Mouse (Mus musculus) CH12.LX (cell line): ENCODE results near the gene Tti1. TPM values are rescaled to one million over a fixed set of nuclear protein-coding genes. Genes with fewer than 3 reads are reported as not detected.

ENCODE experiments used
- DNase-seq: peaks from one replicate; pipeline ENCODE4 v3.0.0-alpha.2; 2013; ENCODE audit errors: extremely low read depth
- H3K27ac ChIP-seq: 2 replicates; pipeline ENCODE4 v1.5.1; 2012; ENCODE audit warnings: low read depth, mild to moderate bottlenecking, control low read depth, moderate library complexity; ENCODE audit not compliant: insufficient read depth
- H3K27me3 ChIP-seq: replicated peaks from 2 replicates; pipeline ENCODE3; 2012; ENCODE audit warnings: inconsistent platforms
- H3K36me3 ChIP-seq, 2 experiments: replicated peaks in 1 of 2; 2 replicates each; pipeline versions ENCODE3 to v1.6.1; 2012; ENCODE audit warnings: inconsistent platforms in 1 of 2, low read length in 1 of 2, mild to moderate bottlenecking in 1 of 2, mixed read lengths in 1 of 2, moderate library complexity in 1 of 2; ENCODE audit not compliant: control insufficient read depth in 1 of 2, insufficient read depth in 1 of 2
- H3K4me1 ChIP-seq, 2 experiments: 2 replicates each; pipeline ENCODE4 v1.6.1; 2012; ENCODE audit warnings: inconsistent platforms in 1 of 2, moderate library complexity in 1 of 2; ENCODE audit not compliant: insufficient read depth in 2 of 2, control insufficient read depth in 1 of 2
- H3K4me2 ChIP-seq: 2 replicates; pipeline ENCODE4 v1.6.1; 2012; ENCODE audit warnings: low read depth, mild to moderate bottlenecking, control low read depth; ENCODE audit not compliant: poor library complexity, insufficient read depth, severe bottlenecking
- H3K4me3 ChIP-seq, 3 experiments: fragments of 150-350 bp in 1 of 3; sonication (generic) in 1 of 3; replicated peaks in 1 of 3; 2 replicates each; pipeline versions ENCODE3 to v1.5.1; 2011 to 2012; ENCODE audit warnings: low read depth in 2 of 3, low read length in 2 of 3, mild to moderate bottlenecking in 2 of 3, moderate library complexity in 2 of 3, control low read depth in 1 of 3, improper control_type of control experiment in 1 of 3, inconsistent platforms in 1 of 3, mixed read lengths in 1 of 3; ENCODE audit not compliant: poor library complexity in 1 of 3
- H3K79me2 ChIP-seq: replicated peaks from 2 replicates; pipeline ENCODE4 v1.6.1; 2012; ENCODE audit warnings: mild to moderate bottlenecking, moderate library complexity; ENCODE audit not compliant: control insufficient read depth, poor library complexity, insufficient read depth, severe bottlenecking; ENCODE audit errors: extremely low read depth
- H3K9ac ChIP-seq: 2 replicates; pipeline ENCODE4 v1.6.1; 2012; ENCODE audit warnings: low read depth, mild to moderate bottlenecking, control low read depth, moderate library complexity; ENCODE audit not compliant: insufficient read depth
- H3K9me3 ChIP-seq: replicated peaks from 2 replicates; pipeline ENCODE3; 2012; ENCODE audit warnings: low read length, inconsistent platforms, mixed read lengths
- BHLHE40 ChIP-seq: IDR thresholded peaks from 2 replicates; pipeline ENCODE4 v1.6.1; 2011; ENCODE audit warnings: mild to moderate bottlenecking, low read depth, low read length, improper control_type of control experiment
- CHD1 ChIP-seq: IDR thresholded peaks from 2 replicates; pipeline ENCODE4 v1.6.1; 2012; ENCODE audit warnings: low read depth, low read length, improper control_type of control experiment, inconsistent platforms
- CTCF ChIP-seq, 2 experiments: IDR thresholded peaks in 1 of 2; conservative IDR thresholded peaks in 1 of 2; 2 replicates each; pipeline ENCODE4 v1.5.1; 2011 to 2012; ENCODE audit warnings: low read depth in 2 of 2, low read length in 2 of 2, improper control_type of control experiment in 1 of 2, inconsistent platforms in 1 of 2, mild to moderate bottlenecking in 1 of 2, moderate library complexity in 1 of 2
- E2F4 ChIP-seq: IDR thresholded peaks from 2 replicates; pipeline ENCODE4 v1.6.1; 2011; ENCODE audit warnings: low read depth, low read length, improper control_type of control experiment; ENCODE audit not compliant: insufficient replicate concordance
- ELF1 ChIP-seq: IDR thresholded peaks from 2 replicates; pipeline ENCODE4 v1.6.1; 2014; ENCODE audit warnings: low read depth, mild to moderate bottlenecking, inconsistent platforms, low read length, improper control_type of control experiment
- EP300 ChIP-seq: IDR thresholded peaks from 2 replicates; pipeline ENCODE4 v1.6.1; 2011; ENCODE audit warnings: low read length, improper control_type of control experiment
- ETS1 ChIP-seq: conservative IDR thresholded peaks from 2 replicates; pipeline ENCODE4 v1.6.1; 2012; ENCODE audit warnings: low read depth, mild to moderate bottlenecking, inconsistent platforms, low read length, improper control_type of control experiment, moderate library complexity
- GABPA ChIP-seq: IDR thresholded peaks from 2 replicates; pipeline ENCODE4 v1.6.1; 2012; ENCODE audit warnings: low read depth, low read length, improper control_type of control experiment, inconsistent platforms; ENCODE audit not compliant: insufficient replicate concordance
- HCFC1 ChIP-seq: IDR thresholded peaks from 2 replicates; pipeline ENCODE4 v1.6.1; 2012; ENCODE audit warnings: low read depth, mild to moderate bottlenecking, inconsistent platforms, low read length, improper control_type of control experiment
- IRF4 ChIP-seq: IDR thresholded peaks from 2 replicates; pipeline ENCODE4 v1.6.1; 2014; ENCODE audit warnings: low read depth, mild to moderate bottlenecking, inconsistent platforms, low read length, improper control_type of control experiment
- JUND ChIP-seq: conservative IDR thresholded peaks from 2 replicates; pipeline ENCODE4 v1.6.1; 2011; ENCODE audit warnings: low read depth, low read length, improper control_type of control experiment
- KAT2A ChIP-seq: IDR thresholded peaks from 2 replicates; pipeline ENCODE4 v1.6.1; 2012; ENCODE audit warnings: low read length, improper control_type of control experiment, inconsistent platforms; ENCODE audit not compliant: insufficient replicate concordance
- MAX ChIP-seq: IDR thresholded peaks from 2 replicates; pipeline ENCODE4 v1.6.1; 2011; ENCODE audit warnings: low read length, improper control_type of control experiment
- MEF2A ChIP-seq: IDR thresholded peaks from 2 replicates; pipeline ENCODE4 v1.6.1; 2014; ENCODE audit warnings: low read depth, mild to moderate bottlenecking, inconsistent platforms, low read length, improper control_type of control experiment, borderline replicate concordance
- MXI1 ChIP-seq: IDR thresholded peaks from 2 replicates; pipeline ENCODE4 v1.6.1; 2011; ENCODE audit warnings: mild to moderate bottlenecking, low read depth, low read length, improper control_type of control experiment
- NRF1 ChIP-seq: IDR thresholded peaks from 2 replicates; pipeline ENCODE4 v1.6.1; 2014; ENCODE audit warnings: low read depth, mild to moderate bottlenecking, inconsistent platforms, low read length, improper control_type of control experiment, moderate library complexity
- PAX5 ChIP-seq: IDR thresholded peaks from 2 replicates; pipeline ENCODE4 v1.6.1; 2012; ENCODE audit warnings: low read length, inconsistent platforms, mixed read lengths
- POLR2A ChIP-seq: IDR thresholded peaks from 2 replicates; pipeline ENCODE4 v1.6.1; 2011; ENCODE audit warnings: low read depth, mild to moderate bottlenecking, improper control_type of control experiment, low read length
- POLR2AphosphoS2 ChIP-seq: IDR thresholded peaks from 2 replicates; pipeline ENCODE4 v1.6.1; 2011; ENCODE audit warnings: low read depth, low read length, improper control_type of control experiment
- RAD21 ChIP-seq: IDR thresholded peaks from 2 replicates; pipeline ENCODE4 v1.6.1; 2011; ENCODE audit warnings: low read depth, mild to moderate bottlenecking, low read length, improper control_type of control experiment, moderate library complexity
- RCOR1 ChIP-seq: conservative IDR thresholded peaks from 2 replicates; pipeline ENCODE4 v1.6.1; 2012; ENCODE audit warnings: low read depth, mild to moderate bottlenecking, inconsistent platforms, low read length, improper control_type of control experiment
- TBP ChIP-seq: conservative IDR thresholded peaks from 2 replicates; pipeline ENCODE4 v1.6.1; 2011; ENCODE audit warnings: low read depth, low read length, improper control_type of control experiment
- UBTF ChIP-seq: IDR thresholded peaks from 2 replicates; pipeline ENCODE4 v1.6.1; 2012; ENCODE audit warnings: low read depth, mild to moderate bottlenecking, inconsistent platforms, low read length, improper control_type of control experiment, moderate library complexity
- USF1 ChIP-seq: IDR thresholded peaks from 2 replicates; pipeline ENCODE4 v1.6.1; 2014; ENCODE audit warnings: low read depth, mild to moderate bottlenecking, inconsistent platforms, low read length, improper control_type of control experiment
- USF2 ChIP-seq: conservative IDR thresholded peaks from 2 replicates; pipeline ENCODE4 v1.6.1; 2011; ENCODE audit warnings: low read depth, low read length, improper control_type of control experiment
- ZKSCAN1 ChIP-seq: IDR thresholded peaks from 2 replicates; pipeline ENCODE4 v1.6.1; 2012; ENCODE audit warnings: low read depth, inconsistent platforms, low read length, improper control_type of control experiment, borderline replicate concordance
- ZMIZ1 ChIP-seq: IDR thresholded peaks from 2 replicates; pipeline ENCODE4 v1.6.1; 2012; ENCODE audit warnings: low read depth, mild to moderate bottlenecking, inconsistent platforms, low read length, improper control_type of control experiment
- dilution Hi-C: fragments of 300-500 bp; cut with MboI; formaldehyde crosslinking; loops from 2 replicates; pipeline ENCODE4 v1.14.3; 2020; ENCODE audit warnings: low sequenced_read_pairs; ENCODE audit not compliant: extremely low pct_unique_long_range_greater_than_20kb, extremely low pct_ligation_motif_present
- in situ Hi-C: fragments of 300-500 bp; cut with MboI; formaldehyde crosslinking; loops from 3 replicates; pipeline ENCODE4 v1.14.3; 2019; ENCODE audit warnings: low sequenced_read_pairs, low pct_ligation_motif_present, low pct_unique_long_range_greater_than_20kb, mixed read lengths
- polyA plus RNA-seq: library from polyadenylated mRNA; unstranded; fragments of >175 nt; gene quantifications from 2 replicates; pipeline ENCODE4 v1.2.1, GENCODE M21; 2012; ENCODE audit warnings: low read depth; ENCODE audit not compliant: insufficient read length
- total RNA-seq, 2 experiments: library from RNA; depleted of rRNA; stranded (reverse); fragments of 300-350 nt in 1 of 2; fragments of >200 nt in 1 of 2; gene quantifications; 2 replicates each; pipeline ENCODE4 v1.2.3; 2012 to 2014

The Tti1 gene
- total and polyA plus RNA-seq, 3 experiments = 19.7 to 27.2 (median 19.8) TPM

GRCm38 (mm10) chr2:158036953-158037352, 8.7 kb upstream of the Tti1 start:
- TF ChIP-seq ETS1 (no peak), RAD21 (no peak), UBTF (no peak), GABPA (no peak), MEF2A (no peak), USF2 (no peak), POLR2AphosphoS2 (no peak), TBP (no peak), NRF1 (no peak), HCFC1 (no peak), PAX5 (no peak), POLR2A (no peak), MXI1 (no peak), CHD1 (no peak), IRF4 (no peak)
- H3K9ac ChIP-seq = no peak overlapping the region
- in situ Hi-C loops (no loop called here), dilution Hi-C loops (no loop called here)
- no peak overlapping the region for H3K27ac ChIP-seq
- H3K4me1 ChIP-seq = peaks cover 2 to 28% of the 10 kb centered on the region in 2 experiments; a peak in 3 of 4 replicates
- no peak overlapping the region for H3K4me2 ChIP-seq
- no peaks in the 10 kb centered on the region for H3K27me3 ChIP-seq
- DNase-seq = no peak
- H3K9me3 ChIP-seq = no peaks in the 10 kb centered on the region
- peaks cover 26% of the 10 kb centered on the region for H3K79me2 ChIP-seq
- H3K4me3 ChIP-seq = no peak overlapping the region
- peaks cover 19 to 63% of the 10 kb centered on the region in 2 experiments for H3K36me3 ChIP-seq

GRCm38 (mm10) chr2:158036408-158036807, 8.2 kb upstream of the Tti1 start:
- Histone ChIP-seq H3K4me1 (peaks cover 2 to 34% of the 10 kb centered on the region in 2 experiments; a peak in 3 of 4 replicates), H3K4me3 (no peak overlapping the region), H3K27me3 (no peaks in the 10 kb centered on the region), H3K9ac (no peak overlapping the region), H3K79me2 (peaks cover 30% of the 10 kb centered on the region), H3K4me2 (no peak overlapping the region; the same call in 1 of the 2 replicates), H3K27ac (no peak overlapping the region), H3K9me3 (no peaks in the 10 kb centered on the region), H3K36me3 (peaks cover 19 to 57% of the 10 kb centered on the region in 2 experiments)
- DNase-seq = no peak
- dilution Hi-C loops = no loop called here
- no peak for TF ChIP-seq ZKSCAN1
- TF ChIP-seq ELF1 = no peak
- TF ChIP-seq E2F4 = no peak
- no peak for TF ChIP-seq EP300
- no peak for TF ChIP-seq KAT2A
- no peak for TF ChIP-seq NRF1
- no peak for TF ChIP-seq USF2
- no peak for TF ChIP-seq PAX5
- no peak for TF ChIP-seq CTCF (conservative IDR thresholded peaks at IDR 0.05 in 1 of 2, IDR thresholded peaks at IDR 0.05 in 1 of 2; ENCODE audit: low read depth in 2 of 2, low read length in 2 of 2)
- no peak for TF ChIP-seq GABPA
- no peak for TF ChIP-seq USF1
- no peak for TF ChIP-seq RCOR1
- TF ChIP-seq BHLHE40 = no peak
- TF ChIP-seq MAX = no peak
- no peak for TF ChIP-seq UBTF
- TF ChIP-seq POLR2A = no peak
- TF ChIP-seq JUND = no peak
- TF ChIP-seq ZMIZ1 = no peak
- in situ Hi-C loops = no loop called here
